Mouse (Mus musculus) erythroblast, adult 5-6 weeks (primary cell): ENCODE results near the gene Fmn2. TPM values are rescaled to one million over a fixed set of nuclear protein-coding genes. Genes with fewer than 3 reads are reported as not detected.

Experiments
- ATAC-seq: replicated peaks from 2 replicates; pipeline ENCODE4 v1.8.0; 2016; ENCODE audit warnings: moderate number of reproducible peaks, mild to moderate bottlenecking, moderate TSS enrichment, inconsistent platforms; ENCODE audit not compliant: poor library complexity, low FRiP score, severe bottlenecking
- total RNA-seq, 2 experiments: library from RNA; stranded (forward) in 1 of 2; stranded (reverse) in 1 of 2; fragments of 150-400 nt in 1 of 2; fragments of 200-764, 138-1000 nt in 1 of 2; gene quantifications; 2 replicates each; pipeline versions ENCODE4 v1.2.3 to v1.2.4; 2015 to 2017; ENCODE audit warnings: low replicate concordance in 2 of 2

Gene Fmn2
- total RNA-seq, 2 experiments from 2014 or later = 0.09 TPM; not detected in 1

GRCm38 (mm10) chr1:174748520-174748919, 246.9 kb downstream of the Fmn2 start:
- ATAC-seq = no peak

- ATAC-seq = no peak
These were observed 249.4 kb downstream of the Fmn2 start for GRCm38 (mm10) chr1:174750893-174751461.

GRCm38 (mm10) chr1:174759354-174759753, 257.7 kb downstream of the Fmn2 start:
- no peak for ATAC-seq

- ATAC-seq = no peak
These were observed 264.1 kb downstream of the Fmn2 start for GRCm38 (mm10) chr1:174765757-174766156.

GRCm38 (mm10) chr1:174766852-174767251, 265.2 kb downstream of the Fmn2 start:
- ATAC-seq = no peak

GRCm38 (mm10) chr1:174771871-174772281, 270.3 kb downstream of the Fmn2 start:
- no peak for ATAC-seq

GRCm38 (mm10) chr1:174781037-174781436, 279.4 kb downstream of the Fmn2 start:
- no peak for ATAC-seq

GRCm38 (mm10) chr1:174788617-174789016, 287.0 kb downstream of the Fmn2 start:
- no peak for ATAC-seq

GRCm38 (mm10) chr1:174811846-174812245, 310.2 kb downstream of the Fmn2 start:
- ATAC-seq = no peak

GRCm38 (mm10) chr1:174826562-174826961, 324.9 kb downstream of the Fmn2 start:
- no peak for ATAC-seq

- ATAC-seq = no peak
These were observed 335.2 kb downstream of the Fmn2 start for GRCm38 (mm10) chr1:174836861-174837260.

GRCm38 (mm10) chr1:174844786-174845185, 343.2 kb downstream of the Fmn2 start:
- no peak for ATAC-seq

- ATAC-seq = no peak
These were observed 354.6 kb downstream of the Fmn2 start for GRCm38 (mm10) chr1:174856188-174856587.

GRCm38 (mm10) chr1:174860407-174861118, 358.9 kb downstream of the Fmn2 start:
- no peak for ATAC-seq

Other genes starting within 250 kb of the Fmn2 start
- gene Olfr419, start 249.8 kb upstream of the Fmn2 start, total RNA-seq (2015; ENCODE audit: low replicate concordance) = not detected in 2 replicates
- 2.9 TPM in 1 of 2 replicates, not detected in the other for gene Olfr419, start 249.8 kb upstream of the Fmn2 start, total RNA-seq (2017; ENCODE audit: low replicate concordance)
- not detected in 2 replicates for gene Mptx1, start 171.3 kb upstream of the Fmn2 start, total RNA-seq (2015; ENCODE audit: low replicate concordance)
- not detected in 2 replicates for gene Mptx1, start 171.3 kb upstream of the Fmn2 start, total RNA-seq (2017; ENCODE audit: low replicate concordance)
- 0.42 TPM in 1 of 2 replicates, not detected in the other for gene Olfr417, start 136.7 kb upstream of the Fmn2 start, total RNA-seq (2015; ENCODE audit: low replicate concordance)
- 0.17 TPM in 1 of 2 replicates, not detected in the other for gene Olfr417, start 136.7 kb upstream of the Fmn2 start, total RNA-seq (2017; ENCODE audit: low replicate concordance)
- gene Olfr248, start 110.8 kb upstream of the Fmn2 start, total RNA-seq (2015; ENCODE audit: low replicate concordance) = not detected in 2 replicates
- gene Olfr248, start 110.8 kb upstream of the Fmn2 start, total RNA-seq (2017; ENCODE audit: low replicate concordance) = not detected in 2 replicates
- gene Olfr414, start 77.8 kb upstream of the Fmn2 start, total RNA-seq (2015; ENCODE audit: low replicate concordance) = not detected in 2 replicates
- gene Olfr414, start 77.8 kb upstream of the Fmn2 start, total RNA-seq (2017; ENCODE audit: low replicate concordance) = 0.60 TPM in 1 of 2 replicates, not detected in the other
- gene Olfr220, start 59.7 kb upstream of the Fmn2 start, total RNA-seq (2015; ENCODE audit: low replicate concordance) = not detected in 2 replicates
- gene Olfr220, start 59.7 kb upstream of the Fmn2 start, total RNA-seq (2017; ENCODE audit: low replicate concordance) = not detected in 2 replicates